Mouse (Mus musculus): ENCODE results near the gene Rsbn1.

GRCm38 (mm10) chr3:103916839-103917237, 2.9 kb downstream of the Rsbn1 start:
- no peak for TF ChIP-seq CTCF (IDR thresholded peaks at IDR 0.05; ENCODE audit: control insufficient read depth, insufficient read depth, insufficient replicate concordance, low read depth, low read length)
- TF ChIP-seq POLR2A (IDR thresholded peaks at IDR 0.05; ENCODE audit: control insufficient read depth, low read depth, low read length) = no peak

Measured in testis, adult 2 months (tissue).